Mouse (Mus musculus): Measurements from ENCODE around the gene Fer. TPM values are rescaled to one million over a fixed set of nuclear protein-coding genes. Genes with fewer than 3 reads are reported as not detected.

Gene Fer
- 27.1 and 31.4 TPM in 2 replicates for polyA plus RNA-seq (2016; fragmentation: Nextera tagmentation; extraction: Ambion mirVana)

DNA sequence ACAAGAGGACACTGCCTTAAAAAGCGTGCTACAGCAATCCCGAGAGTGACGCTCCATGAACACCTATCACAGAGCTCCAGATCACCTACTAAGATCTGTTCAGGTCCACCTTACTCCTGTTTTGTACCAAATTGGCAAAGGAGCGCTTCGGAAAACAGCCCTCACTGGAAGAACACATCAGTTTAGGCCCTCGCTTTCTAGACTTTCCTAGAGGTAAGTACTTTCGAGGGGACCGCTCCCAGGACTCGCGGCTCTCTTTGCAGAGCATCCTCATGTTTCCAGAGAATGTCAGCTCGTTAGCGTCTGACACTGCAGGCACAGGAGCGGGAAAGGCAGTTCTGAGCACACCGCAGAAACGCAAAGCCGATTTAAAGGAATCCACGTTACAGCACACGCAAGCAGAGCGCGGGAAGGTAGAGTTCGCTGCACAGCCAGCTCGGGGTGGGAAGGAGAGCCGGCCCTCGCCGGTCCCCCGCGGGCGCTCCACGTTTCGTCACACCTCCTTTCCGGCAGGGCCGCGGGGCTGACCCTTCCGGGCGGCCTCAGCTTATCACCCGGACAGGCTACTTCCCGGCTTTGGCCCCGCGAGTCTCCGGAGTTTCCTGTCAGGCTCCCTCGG lies at the start of gene Fer:
Gene Fer (plus strand): TSS at position 51 of the 619 bp plus-strand sequence.
- Histone ChIP-seq H3K9me3 (no peaks in the 10 kb centered on the region), H3K36me3 (replicated peaks) (no peaks in the 10 kb centered on the region), H3K4me1 (peaks cover 18% of the 10 kb centered on the region), H3K27me3 (ENCODE audit: poor library complexity, severe bottlenecking) (peaks cover 15% of the 10 kb centered on the region), H3K4me3 (peak within 1 kb of the TSS; percentile 85), H3K27ac (peak within 1 kb of the TSS; percentile 95)
- under 1% methylated on average over 41 of the region's 41 CpGs for WGBS
- DNase-seq (ENCODE audit: extremely low spot score, low spot score): no peak

DNA sequence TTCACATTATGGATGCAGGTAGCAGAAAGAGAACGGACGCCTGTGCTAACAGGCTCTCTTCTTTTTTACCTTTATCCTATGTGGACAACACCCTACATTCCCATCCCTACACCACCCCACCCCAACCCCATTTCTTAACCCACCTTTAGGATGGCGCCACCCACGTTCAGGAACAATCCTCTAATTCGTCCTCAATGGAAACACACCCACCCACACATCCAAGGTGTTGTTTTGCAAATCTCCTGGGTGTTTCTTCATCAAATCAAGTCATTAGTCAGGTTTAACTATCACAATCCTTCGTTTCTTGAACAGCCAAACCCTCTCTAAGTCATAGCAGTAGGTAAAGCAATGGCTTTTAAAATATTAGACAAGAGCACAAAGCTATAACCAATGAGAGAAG lies 49.3 kb upstream of the Fer start:
- 81% methylated on average over 6 of the region's 6 CpGs for WGBS
- Histone ChIP-seq H3K27me3 (ENCODE audit: poor library complexity, severe bottlenecking) (no peaks in the 10 kb centered on the region), H3K4me3 (no peak overlapping the region), H3K27ac (no peak overlapping the region), H3K9me3 (no peaks in the 10 kb centered on the region), H3K36me3 (replicated peaks) (no peaks in the 10 kb centered on the region), H3K4me1 (peaks cover 12% of the 10 kb centered on the region)
- DNase-seq (ENCODE audit: extremely low spot score, low spot score): no peak

DNA sequence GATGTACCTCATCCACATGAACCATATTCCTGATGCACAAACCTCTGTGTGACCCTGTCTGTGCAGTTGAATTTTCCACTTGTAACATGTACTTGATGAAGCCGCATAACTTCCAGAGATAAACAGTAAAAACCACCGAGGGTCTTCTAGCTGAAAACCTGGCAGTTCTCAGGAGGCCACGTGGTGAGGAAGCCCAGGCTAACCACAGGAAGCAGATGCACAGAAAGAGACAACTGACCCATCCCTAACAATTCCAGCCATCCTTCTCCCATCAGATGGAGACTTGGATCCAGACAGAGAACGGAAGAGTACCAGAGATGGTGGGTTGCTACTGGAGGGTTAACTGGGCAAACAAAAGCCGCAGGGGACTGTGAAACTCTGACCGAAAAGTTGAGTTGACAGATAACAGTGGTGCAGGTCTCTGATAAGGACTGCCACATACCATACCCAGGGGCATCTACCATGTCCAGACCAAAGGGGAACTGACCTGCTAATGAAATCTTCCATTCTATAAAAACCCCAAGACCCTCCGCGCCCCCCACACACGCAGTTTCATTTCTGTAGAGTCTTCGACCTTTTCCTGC lies 44.3 kb upstream of the Fer start:
- no peak overlapping the region for H3K27ac ChIP-seq
- 90% methylated on average over 10 of the region's 10 CpGs for WGBS
- H3K4me1 ChIP-seq: no peaks in the 10 kb centered on the region
- H3K27me3 ChIP-seq (ENCODE audit: poor library complexity, severe bottlenecking): no peaks in the 10 kb centered on the region
- H3K4me3 ChIP-seq: no peak overlapping the region
- H3K9me3 ChIP-seq: no peaks in the 10 kb centered on the region
- no peak for DNase-seq (ENCODE audit: extremely low spot score, low spot score)
- no peaks in the 10 kb centered on the region for H3K36me3 ChIP-seq (replicated peaks)

DNA sequence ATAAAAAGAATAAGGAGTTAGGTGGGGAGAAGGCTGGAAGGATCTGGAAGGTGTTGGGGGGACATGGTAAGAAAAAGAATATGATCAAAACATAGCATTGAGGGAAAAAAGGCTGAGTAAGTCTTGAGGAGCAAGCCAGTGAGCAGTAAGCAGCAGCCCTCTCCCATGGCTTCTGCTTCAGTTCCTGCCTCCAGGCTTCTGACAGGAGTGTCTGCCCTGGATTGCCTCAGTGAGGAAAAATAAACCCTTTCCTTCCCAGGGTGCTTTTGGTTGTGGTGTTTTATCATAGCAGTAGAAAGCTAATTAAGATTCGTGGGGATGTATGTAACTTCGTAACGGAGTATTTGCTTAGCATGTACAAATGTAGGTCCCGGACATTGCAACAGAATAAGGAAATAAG lies 38.7 kb upstream of the Fer start:
- no peaks in the 10 kb centered on the region for H3K4me1 ChIP-seq
- WGBS: 92% methylated on average over 4 of the region's 4 CpGs
- no peaks in the 10 kb centered on the region for H3K9me3 ChIP-seq
- no peaks in the 10 kb centered on the region for H3K36me3 ChIP-seq (replicated peaks)
- H3K27me3 ChIP-seq (ENCODE audit: poor library complexity, severe bottlenecking): no peaks in the 10 kb centered on the region
- DNase-seq (ENCODE audit: extremely low spot score, low spot score): no peak
- H3K27ac ChIP-seq: no peak overlapping the region
- H3K4me3 ChIP-seq: no peak overlapping the region

DNA sequence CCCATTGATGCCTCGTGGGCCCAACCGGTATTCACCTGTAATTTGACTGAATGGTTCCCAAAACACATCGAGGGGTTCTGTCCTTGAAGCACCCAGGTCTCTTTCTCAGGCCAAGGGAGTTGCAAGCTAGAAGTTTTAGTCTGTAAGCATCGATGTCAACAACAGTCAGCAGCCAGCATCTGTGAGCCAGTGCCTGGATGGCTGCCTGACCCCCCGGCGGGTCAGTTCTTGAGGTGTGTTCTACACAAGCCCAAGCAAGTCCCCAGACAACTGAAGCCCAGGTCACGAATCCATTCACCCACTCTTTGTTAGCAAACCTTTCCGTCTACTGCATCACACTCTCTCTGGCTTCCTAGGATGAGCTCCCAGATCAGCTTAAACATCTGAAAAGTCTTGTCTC lies 36.7 kb upstream of the Fer start:
- 89% methylated on average over 8 of the region's 8 CpGs for WGBS
- no peaks in the 10 kb centered on the region for H3K36me3 ChIP-seq (replicated peaks)
- DNase-seq (ENCODE audit: extremely low spot score, low spot score): no peak
- no peaks in the 10 kb centered on the region for H3K9me3 ChIP-seq
- no peak overlapping the region for H3K4me3 ChIP-seq
- H3K27ac ChIP-seq: no peak overlapping the region
- no peaks in the 10 kb centered on the region for H3K4me1 ChIP-seq
- no peaks in the 10 kb centered on the region for H3K27me3 ChIP-seq (ENCODE audit: poor library complexity, severe bottlenecking)

DNA sequence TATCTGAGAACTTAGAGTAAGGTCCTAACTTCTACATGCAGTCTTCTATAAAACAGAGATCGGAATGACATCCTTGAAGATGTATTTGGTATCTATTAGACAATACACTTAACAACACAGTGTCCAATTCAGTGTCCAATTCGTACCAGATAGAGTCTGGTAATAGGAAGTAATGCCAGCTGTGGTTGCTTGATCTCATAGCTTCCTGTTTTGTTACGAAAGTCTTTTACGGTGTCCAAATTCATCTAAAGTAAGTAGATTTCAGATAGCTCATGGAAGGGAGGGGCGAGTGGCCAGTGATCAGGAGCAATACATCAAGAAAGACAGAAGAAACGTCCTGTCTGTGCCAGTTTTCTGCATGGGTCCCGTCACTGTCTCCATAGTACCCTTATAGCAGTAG lies 36.1 kb upstream of the Fer start:
- Histone ChIP-seq H3K27ac (no peak overlapping the region), H3K27me3 (ENCODE audit: poor library complexity, severe bottlenecking) (no peaks in the 10 kb centered on the region), H3K9me3 (no peaks in the 10 kb centered on the region), H3K36me3 (replicated peaks) (no peaks in the 10 kb centered on the region), H3K4me3 (no peak overlapping the region), H3K4me1 (no peaks in the 10 kb centered on the region)
- no peak for DNase-seq (ENCODE audit: extremely low spot score, low spot score)
- WGBS: 90% methylated on average over 7 of the region's 7 CpGs

DNA sequence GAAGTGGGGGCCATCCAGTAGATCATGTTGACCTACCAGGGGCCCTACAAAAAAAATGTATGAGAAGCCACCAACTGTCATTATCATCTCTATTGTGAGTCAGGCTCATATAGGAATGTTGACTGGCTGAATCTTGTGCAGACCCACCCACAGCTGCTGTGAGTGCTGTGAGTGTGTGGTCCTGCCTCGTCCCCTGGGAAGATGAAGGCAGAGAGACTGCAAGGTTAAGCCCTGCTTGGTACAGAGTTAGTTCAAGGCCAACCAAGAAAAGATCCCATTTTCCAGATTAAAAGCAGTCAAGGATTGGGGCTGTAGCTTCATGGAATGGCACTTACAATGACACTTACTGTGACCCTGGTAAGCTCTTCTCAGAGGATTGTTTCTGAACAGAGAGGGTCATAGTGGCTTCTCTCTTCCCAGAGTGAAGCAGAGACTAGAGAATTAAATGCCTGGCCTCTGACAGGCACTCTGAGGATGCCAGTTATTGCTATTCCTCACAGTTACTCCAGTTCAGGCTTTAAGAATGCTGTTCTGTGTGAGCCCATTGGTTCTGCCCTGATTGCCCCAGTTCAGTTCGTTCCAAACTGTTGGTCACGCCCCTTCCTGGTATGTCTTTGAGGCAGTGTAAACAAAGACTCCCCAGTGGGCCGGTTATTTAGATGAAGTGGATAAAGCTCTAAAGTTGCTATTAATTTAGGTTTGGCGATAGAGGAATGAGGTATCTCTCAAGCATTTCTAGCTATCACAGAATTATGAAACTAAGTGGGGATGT lies 34.1 kb upstream of the Fer start:
- DNase-seq (ENCODE audit: extremely low spot score, low spot score): no peak
- Histone ChIP-seq H3K27me3 (ENCODE audit: poor library complexity, severe bottlenecking) (no peaks in the 10 kb centered on the region), H3K4me1 (peaks cover 11% of the 10 kb centered on the region), H3K4me3 (no peak overlapping the region), H3K27ac (no peak overlapping the region), H3K36me3 (replicated peaks) (no peaks in the 10 kb centered on the region), H3K9me3 (no peaks in the 10 kb centered on the region)
- 69% methylated on average over 5 of the region's 5 CpGs for WGBS

DNA sequence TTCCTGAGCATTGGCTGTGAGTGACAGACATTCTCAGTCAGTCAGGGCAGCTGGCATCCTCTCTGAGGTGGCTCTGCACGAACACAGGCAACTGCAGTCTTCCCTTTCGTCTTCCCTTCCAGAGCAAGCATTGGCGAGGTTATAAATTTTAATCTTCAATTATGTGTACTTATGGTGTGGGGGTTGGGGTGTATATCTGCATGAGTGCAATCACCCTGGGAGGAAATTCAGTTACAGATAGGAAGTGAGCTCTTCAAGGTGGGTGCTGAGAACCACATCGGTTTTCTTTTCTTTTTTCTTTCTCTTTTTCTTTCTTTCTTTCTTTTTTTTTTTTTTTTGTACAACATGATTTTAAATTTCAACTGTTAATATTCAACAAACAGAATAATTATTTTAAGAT lies 31.3 kb upstream of the Fer start:
- DNase-seq (ENCODE audit: extremely low spot score, low spot score): no peak
- no peak overlapping the region for H3K27ac ChIP-seq
- H3K9me3 ChIP-seq: no peaks in the 10 kb centered on the region; the same call in 1 of the 2 replicates
- peaks cover 11% of the 10 kb centered on the region for H3K4me1 ChIP-seq
- no peak overlapping the region for H3K4me3 ChIP-seq
- no peaks in the 10 kb centered on the region for H3K27me3 ChIP-seq (ENCODE audit: poor library complexity, severe bottlenecking)
- no peaks in the 10 kb centered on the region for H3K36me3 ChIP-seq (replicated peaks)
- 90% methylated on average over 4 of the region's 4 CpGs for WGBS

DNA sequence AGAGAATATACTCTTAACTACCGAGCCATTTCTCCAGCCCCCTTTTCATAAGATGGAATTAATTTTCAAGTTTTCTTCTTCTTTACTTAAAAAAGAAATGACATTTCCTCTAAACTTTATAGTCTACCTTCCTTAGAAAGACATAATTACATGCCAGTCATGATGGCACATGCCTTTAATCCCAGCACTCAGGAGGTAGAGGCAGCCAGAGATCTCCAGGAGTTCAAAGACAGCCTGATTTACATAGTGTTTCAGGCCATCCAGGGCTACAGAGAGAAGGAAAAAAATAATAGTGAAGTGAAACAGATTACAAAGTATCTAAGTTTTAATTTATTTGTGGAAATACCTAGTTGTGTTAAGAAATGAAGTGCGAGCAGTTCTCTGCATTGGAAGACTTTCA lies 26.6 kb upstream of the Fer start:
- Histone ChIP-seq H3K27me3 (ENCODE audit: poor library complexity, severe bottlenecking) (no peaks in the 10 kb centered on the region), H3K36me3 (replicated peaks) (no peaks in the 10 kb centered on the region), H3K27ac (no peak overlapping the region), H3K4me1 (peaks cover 11% of the 10 kb centered on the region), H3K4me3 (no peak overlapping the region), H3K9me3 (peaks cover 4% of the 10 kb centered on the region; the same call in 1 of the 2 replicates)
- 91% methylated on average over 2 of the region's 2 CpGs for WGBS
- no peak for DNase-seq (ENCODE audit: extremely low spot score, low spot score)

DNA sequence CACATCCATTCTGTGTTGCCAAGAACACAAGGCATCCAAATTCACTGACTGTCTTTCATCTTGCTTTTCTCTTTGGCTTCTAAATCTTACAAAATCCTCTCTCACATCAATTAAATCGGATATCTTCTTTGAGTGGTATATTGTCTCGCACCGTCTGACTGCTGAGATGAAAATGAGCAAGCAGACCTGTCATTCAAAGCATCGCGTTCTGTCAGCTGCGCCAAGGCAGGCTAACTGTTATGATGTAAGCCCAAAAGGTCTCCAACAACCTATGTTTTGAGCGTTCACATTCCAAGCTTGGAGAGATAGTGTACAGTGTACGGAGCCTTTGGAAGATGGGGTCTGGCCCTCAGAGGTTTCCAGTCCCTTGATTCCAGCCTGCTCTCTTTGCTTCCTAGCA lies 26.2 kb upstream of the Fer start:
- H3K9me3 ChIP-seq: peaks cover 4% of the 10 kb centered on the region; the same call in 1 of the 2 replicates
- WGBS: 88% methylated on average over 8 of the region's 8 CpGs

DNA sequence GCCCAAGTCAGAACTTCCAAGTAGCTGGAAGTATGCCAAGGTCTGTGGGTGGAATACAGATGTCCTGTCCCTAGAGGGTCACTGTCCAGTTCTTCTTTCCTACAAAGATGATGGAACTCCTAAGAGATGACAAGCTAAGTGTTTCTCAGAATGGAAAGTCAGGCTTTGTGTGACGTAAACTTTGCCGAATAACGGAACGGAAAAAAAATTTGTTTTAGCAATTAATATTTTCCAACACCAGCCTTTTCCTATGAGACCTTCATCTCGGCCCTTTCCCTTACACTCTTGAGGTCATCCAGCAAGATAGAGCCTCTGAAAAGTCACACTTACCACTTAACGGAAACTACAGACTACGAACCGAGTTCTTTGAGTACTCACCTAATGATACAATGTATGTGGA lies 24.7 kb upstream of the Fer start:
- Histone ChIP-seq H3K27ac (no peak overlapping the region), H3K9me3 (peaks cover 4% of the 10 kb centered on the region; the same call in 1 of the 2 replicates), H3K4me1 (peaks cover 5% of the 10 kb centered on the region), H3K27me3 (ENCODE audit: poor library complexity, severe bottlenecking) (no peaks in the 10 kb centered on the region), H3K4me3 (no peak overlapping the region), H3K36me3 (replicated peaks) (no peaks in the 10 kb centered on the region)
- no peak for DNase-seq (ENCODE audit: extremely low spot score, low spot score)
- 96% methylated on average over 8 of the region's 8 CpGs for WGBS

More for the DNA sequence above, 26.2 kb upstream of the Fer start:
- no peak for DNase-seq (ENCODE audit: extremely low spot score, low spot score)
- Histone ChIP-seq H3K4me1 (peaks cover 11% of the 10 kb centered on the region), H3K36me3 (replicated peaks) (no peaks in the 10 kb centered on the region), H3K4me3 (no peak overlapping the region), H3K27me3 (ENCODE audit: poor library complexity, severe bottlenecking) (no peaks in the 10 kb centered on the region), H3K27ac (no peak overlapping the region)

DNA sequence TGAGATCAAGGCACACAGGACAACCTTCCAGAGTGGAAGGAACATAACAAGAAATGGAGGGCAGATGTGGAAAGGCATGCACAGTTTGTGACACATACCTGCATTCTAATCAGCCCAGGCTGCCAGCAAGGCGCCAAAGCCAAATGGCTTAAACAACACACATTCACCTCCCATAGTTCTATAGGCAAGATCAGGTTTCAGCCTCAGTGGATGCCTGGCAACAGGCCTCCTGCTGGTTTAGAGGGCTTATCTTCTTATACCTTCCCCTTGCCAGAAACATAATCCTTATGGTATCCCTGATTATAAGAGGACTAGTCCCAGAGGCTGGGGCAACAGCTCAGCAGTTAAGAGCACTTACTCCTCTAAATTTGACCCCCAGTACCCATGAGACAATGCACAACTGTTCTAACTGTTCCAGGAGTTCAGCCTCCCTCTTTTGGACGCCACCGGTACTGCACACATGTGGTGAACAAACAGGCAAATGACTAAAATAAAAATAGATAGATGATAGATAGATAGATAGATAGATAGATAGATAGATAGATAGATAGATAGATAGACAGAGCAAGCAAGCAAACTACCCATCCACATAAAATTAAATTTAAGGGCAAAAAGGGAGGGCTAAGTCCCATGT lies 23.1 kb upstream of the Fer start:
- no peaks in the 10 kb centered on the region for H3K36me3 ChIP-seq (replicated peaks)
- H3K4me3 ChIP-seq: no peak overlapping the region
- DNase-seq (ENCODE audit: extremely low spot score, low spot score): no peak
- H3K4me1 ChIP-seq: no peaks in the 10 kb centered on the region
- 87% methylated on average over 3 of the region's 3 CpGs for WGBS
- peaks cover 4% of the 10 kb centered on the region; the same call in 1 of the 2 replicates for H3K9me3 ChIP-seq
- H3K27ac ChIP-seq: no peak overlapping the region
- no peaks in the 10 kb centered on the region for H3K27me3 ChIP-seq (ENCODE audit: poor library complexity, severe bottlenecking)

DNA sequence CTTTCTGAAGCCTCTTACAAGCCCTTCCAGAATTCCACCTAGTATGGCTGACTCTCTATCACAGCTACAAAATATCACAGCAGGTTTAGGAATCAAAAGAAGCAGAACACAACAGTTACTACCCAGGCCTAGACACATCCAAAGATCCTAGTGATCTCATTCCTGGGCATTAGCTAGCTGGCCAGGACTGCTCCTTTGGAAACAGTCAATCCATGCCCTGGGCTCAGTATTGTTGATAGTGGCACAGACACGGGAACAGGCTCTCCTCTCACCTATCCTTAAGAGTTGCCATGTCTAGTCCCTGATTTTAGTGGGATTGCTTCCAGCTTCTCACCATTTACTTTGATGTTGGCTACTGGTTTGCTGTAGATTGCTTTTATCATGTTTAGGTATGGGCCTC lies 20.6 kb upstream of the Fer start:
- 76% methylated on average over 1 of the region's 1 CpGs for WGBS
- DNase-seq (ENCODE audit: extremely low spot score, low spot score): no peak
- peaks cover 4% of the 10 kb centered on the region; the same call in 1 of the 2 replicates for H3K9me3 ChIP-seq

More for the DNA sequence above, 20.6 kb upstream of the Fer start:
- no peaks in the 10 kb centered on the region for H3K36me3 ChIP-seq (replicated peaks)
- no peak overlapping the region for H3K4me3 ChIP-seq
- H3K27me3 ChIP-seq (ENCODE audit: poor library complexity, severe bottlenecking): no peaks in the 10 kb centered on the region
- no peak overlapping the region for H3K27ac ChIP-seq
- H3K4me1 ChIP-seq: no peaks in the 10 kb centered on the region

Measured in forebrain, embryonic 10.5 days (tissue).